Mouse (Mus musculus) midbrain, postnatal 0 days (tissue): Measurements from ENCODE around the gene Klk1b21. TPM values are rescaled to one million over a fixed set of nuclear protein-coding genes. Genes with fewer than 3 reads are reported as not detected.

Experiments
- ATAC-seq: fragments of 200-750 bp; cut with Nextera tagmentation; 2 replicates; pipeline ENCODE4 v1.8.0; 2017; ENCODE audit warnings: moderate number of reproducible peaks, mild to moderate bottlenecking, moderate TSS enrichment, moderate library complexity; ENCODE audit not compliant: low FRiP score
- DNase-seq: peaks from one replicate; pipeline ENCODE4 v3.0.0-alpha.2; 2015; ENCODE audit warnings: low spot score
- H3K27ac ChIP-seq: fragments of 300-500 bp; sonication (generic); 2 replicates; pipeline ENCODE4 v1.5.1; 2014; ENCODE audit warnings: low read depth, mild to moderate bottlenecking, low read length, mixed read lengths
- H3K27me3 ChIP-seq: fragments of 300-500 bp; sonication (generic); 2 replicates; pipeline ENCODE4 v1.6.1; 2014; ENCODE audit warnings: low read length, control low read depth, mixed read lengths; ENCODE audit not compliant: insufficient read depth
- H3K36me3 ChIP-seq: fragments of 300-500 bp; sonication (generic); 2 replicates; pipeline ENCODE4 v1.6.1; 2014; ENCODE audit warnings: low read length, control low read depth, mixed read lengths; ENCODE audit not compliant: insufficient read depth
- H3K4me1 ChIP-seq: fragments of 300-500 bp; sonication (generic); 2 replicates; pipeline ENCODE4 v1.6.1; 2014; ENCODE audit warnings: mild to moderate bottlenecking, control low read depth, antibody characterized with exemption, low read length, mixed read lengths; ENCODE audit not compliant: insufficient read depth
- H3K4me2 ChIP-seq: fragments of 300-500 bp; sonication (generic); 2 replicates; pipeline ENCODE4 v1.6.1; 2014; ENCODE audit warnings: low read depth, mild to moderate bottlenecking, low read length, mixed read lengths; ENCODE audit not compliant: poor library complexity, severe bottlenecking
- H3K4me3 ChIP-seq: fragments of 300-500 bp; sonication (generic); 2 replicates; pipeline ENCODE4 v1.5.1; 2014; ENCODE audit warnings: low read depth, mild to moderate bottlenecking, low read length, moderate library complexity
- H3K9ac ChIP-seq: fragments of 300-500 bp; sonication (generic); replicated peaks from 2 replicates; pipeline ENCODE4 v1.6.1; 2014; ENCODE audit warnings: mild to moderate bottlenecking, low read length, moderate library complexity, mixed read lengths; ENCODE audit not compliant: poor library complexity, severe bottlenecking
- H3K9me3 ChIP-seq: fragments of 300-500 bp; sonication (generic); 2 replicates; pipeline ENCODE4 v1.6.1; 2016; ENCODE audit warnings: low read length, control low read depth
- CTCF ChIP-seq: IDR thresholded peaks from 2 replicates; pipeline ENCODE4 v1.5.1; 2016; ENCODE audit warnings: antibody characterized with exemption, mild to moderate bottlenecking
- WGBS: fragments of 180-500 bp; shearing (Covaris S2); extraction: QIAGEN DNeasy Blood & Tissue Kit; methylation state at CpG from one replicate; pipeline ENCODE4 v1.1.7; 2014; 5-methylcytosine and 5-hydroxymethylcytosine counted together
- polyA plus RNA-seq: library from polyadenylated mRNA; unstranded; fragments of >200 nt; fragmentation: Nextera tagmentation; extraction: Ambion mirVana; gene quantifications from 2 replicates; pipeline ENCODE4 v1.2.1, GENCODE M21; 2015
- total RNA-seq: library from RNA; depleted of rRNA; stranded (reverse); fragments of >200 nt; gene quantifications from 2 replicates; pipeline ENCODE4 v1.2.3, GENCODE M21; 2014; rRNA removed

Gene Klk1b21
- total and polyA plus RNA-seq, 2 experiments from 2014 or later: not detected

- DNase-seq: no peak
- H3K9ac ChIP-seq: no peak within 1 kb of the TSS
- no peaks in the 10 kb centered on the region for H3K4me1 ChIP-seq
- H3K9me3 ChIP-seq: no peaks in the 10 kb centered on the region
- H3K4me3 ChIP-seq: no peak within 1 kb of the TSS
- ATAC-seq: no peak
- H3K36me3 ChIP-seq: no peaks in the 10 kb centered on the region
- TF ChIP-seq CTCF: no peak
- H3K4me2 ChIP-seq: no peak within 1 kb of the TSS
- H3K27ac ChIP-seq: no peak within 1 kb of the TSS
- 95% methylated on average over 3 of the region's 3 CpGs for WGBS
- H3K27me3 ChIP-seq: no peaks in the 10 kb centered on the region
Measured at GRCm38 (mm10) chr7:44136467-44136866, 34.3 kb downstream of the Klk1b21 start, which contains the start of gene Klk1b16. Klk1b16 (plus strand) TSS chr7:44136767.

Other genes starting within 250 kb of the Klk1b21 start
- 0.16 TPM in 1 of 2 replicates, not detected in the other for gene Klk4, start 221.2 kb upstream of the Klk1b21 start, total RNA-seq
- gene Klk4, start 221.2 kb upstream of the Klk1b21 start, polyA plus RNA-seq: not detected in 2 replicates
- not detected in 2 replicates for gene Klk15, start 168.6 kb upstream of the Klk1b21 start, total RNA-seq
- not detected in 2 replicates for gene Klk15, start 168.6 kb upstream of the Klk1b21 start, polyA plus RNA-seq
- not detected in 2 replicates for gene Klk1b8, start 151.7 kb upstream of the Klk1b21 start, total RNA-seq
- gene Klk1b8, start 151.7 kb upstream of the Klk1b21 start, polyA plus RNA-seq: not detected in 2 replicates
- gene Klk1b1, start 135.6 kb upstream of the Klk1b21 start, total RNA-seq: not detected in 2 replicates
- gene Klk1b1, start 135.6 kb upstream of the Klk1b21 start, polyA plus RNA-seq: not detected in 2 replicates
- gene Klk1b9, start 126.3 kb upstream of the Klk1b21 start, total RNA-seq: not detected in 2 replicates
- not detected in 2 replicates for gene Klk1b9, start 126.3 kb upstream of the Klk1b21 start, polyA plus RNA-seq
- not detected in 2 replicates for gene Klk1b11, start 106.5 kb upstream of the Klk1b21 start, total RNA-seq
- gene Klk1b11, start 106.5 kb upstream of the Klk1b21 start, polyA plus RNA-seq: not detected in 2 replicates
- gene Klk1b26, start 90.2 kb upstream of the Klk1b21 start, total RNA-seq: not detected in 2 replicates
- gene Klk1b26, start 90.2 kb upstream of the Klk1b21 start, polyA plus RNA-seq: not detected in 2 replicates
- gene Klk1b27, start 50.0 kb upstream of the Klk1b21 start, total RNA-seq: not detected in 2 replicates
- not detected in 2 replicates for gene Klk1b27, start 50.0 kb upstream of the Klk1b21 start, polyA plus RNA-seq
- not detected in 2 replicates for gene Klk1b22, start 10.3 kb downstream of the Klk1b21 start, total RNA-seq
- gene Klk1b22, start 10.3 kb downstream of the Klk1b21 start, polyA plus RNA-seq: not detected in 2 replicates
- gene Klk1b16, start 34.4 kb downstream of the Klk1b21 start, total RNA-seq: not detected in 2 replicates
- gene Klk1b16, start 34.4 kb downstream of the Klk1b21 start, polyA plus RNA-seq: not detected in 2 replicates
- not detected in 2 replicates for gene Klk1b24, start 85.9 kb downstream of the Klk1b21 start, total RNA-seq
- not detected in 2 replicates for gene Klk1b24, start 85.9 kb downstream of the Klk1b21 start, polyA plus RNA-seq
- gene Klk1b3, start 95.9 kb downstream of the Klk1b21 start, total RNA-seq: not detected in 2 replicates
- gene Klk1b3, start 95.9 kb downstream of the Klk1b21 start, polyA plus RNA-seq: not detected in 2 replicates
- gene Klk1b4, start 105.1 kb downstream of the Klk1b21 start, total RNA-seq: not detected in 2 replicates
- not detected in 2 replicates for gene Klk1b4, start 105.1 kb downstream of the Klk1b21 start, polyA plus RNA-seq
- gene Klk1b5, start 113.6 kb downstream of the Klk1b21 start, total RNA-seq: not detected in 2 replicates
- not detected in 2 replicates for gene Klk1b5, start 113.6 kb downstream of the Klk1b21 start, polyA plus RNA-seq
- gene Klk1, start 123.0 kb downstream of the Klk1b21 start, total RNA-seq: not detected in 2 replicates
- gene Klk1, start 123.0 kb downstream of the Klk1b21 start, polyA plus RNA-seq: not detected in 2 replicates
- not detected in 2 replicates for gene Gm36864, start 133.8 kb downstream of the Klk1b21 start, total RNA-seq
- gene Gm36864, start 133.8 kb downstream of the Klk1b21 start, polyA plus RNA-seq: not detected in 2 replicates
- gene 1700028J19Rik, start 144.4 kb downstream of the Klk1b21 start, total RNA-seq: 0.38 and 0.88 TPM in 2 replicates
- 1.6 and 2.2 TPM in 2 replicates for gene 1700028J19Rik, start 144.4 kb downstream of the Klk1b21 start, polyA plus RNA-seq
- gene 2410002F23Rik, start 144.4 kb downstream of the Klk1b21 start, total RNA-seq: 329 and 379 TPM in 2 replicates
- gene 2410002F23Rik, start 144.4 kb downstream of the Klk1b21 start, polyA plus RNA-seq: 279 and 286 TPM in 2 replicates
- not detected in 2 replicates for gene Acp4, start 155.1 kb downstream of the Klk1b21 start, total RNA-seq
- not detected in 2 replicates for gene Acp4, start 155.1 kb downstream of the Klk1b21 start, polyA plus RNA-seq
- not detected in 2 replicates for gene Gm15517, start 159.1 kb downstream of the Klk1b21 start, total RNA-seq
- not detected in 2 replicates for gene Gm15517, start 159.1 kb downstream of the Klk1b21 start, polyA plus RNA-seq
- gene Clec11a, start 204.6 kb downstream of the Klk1b21 start, total RNA-seq: 3.2 and 3.9 TPM in 2 replicates
- gene Clec11a, start 204.6 kb downstream of the Klk1b21 start, polyA plus RNA-seq: 3.5 and 3.8 TPM in 2 replicates
- 48.1 and 60.3 TPM in 2 replicates for gene Shank1, start 207.9 kb downstream of the Klk1b21 start, total RNA-seq
- gene Shank1, start 207.9 kb downstream of the Klk1b21 start, polyA plus RNA-seq: 33.9 and 39.2 TPM in 2 replicates